Mouse (Mus musculus): Measurements from ENCODE around the gene Sprr2a1. TPM values are rescaled to one million over a fixed set of nuclear protein-coding genes. Genes with fewer than 3 reads are reported as not detected.
"Not testable (repeated sequence)": the region's sequence is repeated elsewhere in the genome, so short reads cannot be mapped to it uniquely, and the experiment has no call there.

Gene Sprr2a1
- polyA plus RNA-seq, 1 experiment from 2014 or later = 190 TPM

- not testable (repeated sequence) for H3K9ac ChIP-seq (ENCODE audit: low read length); DNase-seq (ENCODE audit: low spot score); H3K4me3 ChIP-seq (ENCODE audit: low read depth, low read length); H3K27ac ChIP-seq (replicated peaks); H3K27me3 ChIP-seq (ENCODE audit: control insufficient read depth, insufficient read depth, low read length); H3K9me3 ChIP-seq (ENCODE audit: control insufficient read depth, low read length); H3K4me2 ChIP-seq (replicated peaks; ENCODE audit: low read depth); H3K4me1 ChIP-seq (replicated peaks; ENCODE audit: control insufficient read depth, insufficient read depth); H3K36me3 ChIP-seq (ENCODE audit: control insufficient read depth, insufficient read depth, low read length)
- WGBS = no CpG with 5 or more reads among the region's 8 CpGs
- ATAC-seq (ENCODE audit: low FRiP score, low TSS enrichment) = peak; percentile 36
These were observed 38.3 kb downstream of the Sprr2a1 start for GRCm38 (mm10) chr3:92253860-92254259.

DNA sequence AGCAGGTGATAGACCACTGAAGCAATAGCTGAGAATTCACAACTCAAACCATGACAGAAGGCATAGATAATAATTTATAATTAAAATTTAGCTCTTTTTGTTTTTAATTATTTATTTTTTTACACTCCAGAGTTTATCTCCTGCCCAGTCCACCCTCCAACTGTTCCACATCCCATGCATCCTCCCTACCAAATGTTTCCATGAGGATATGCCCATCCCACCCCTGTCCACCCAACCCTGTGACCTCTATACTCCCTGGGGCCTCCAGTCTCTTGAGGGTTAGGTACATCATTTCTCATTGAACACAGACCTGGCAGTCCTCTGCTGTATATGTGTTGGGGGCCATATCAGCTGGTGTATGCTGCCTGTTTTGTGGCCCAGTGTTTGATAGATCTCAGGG lies 42.9 kb downstream of the Sprr2a1 start:
- H3K27ac ChIP-seq (replicated peaks); H3K27me3 ChIP-seq (ENCODE audit: control insufficient read depth, insufficient read depth, low read length); H3K9ac ChIP-seq (ENCODE audit: low read length); H3K4me2 ChIP-seq (replicated peaks; ENCODE audit: low read depth); H3K4me3 ChIP-seq (ENCODE audit: low read depth, low read length); H3K9me3 ChIP-seq (ENCODE audit: control insufficient read depth, low read length); DNase-seq (ENCODE audit: low spot score); H3K36me3 ChIP-seq (ENCODE audit: control insufficient read depth, insufficient read depth, low read length); H3K4me1 ChIP-seq (replicated peaks; ENCODE audit: control insufficient read depth, insufficient read depth): not testable (repeated sequence)
- 0 out of 2 replicates have a peak, but pooled peaks have one; percentile 24 for ATAC-seq (ENCODE audit: low FRiP score, low TSS enrichment)

GRCm38 (mm10) chr3:92263462-92263861 lies 47.9 kb downstream of the Sprr2a1 start:
- no CpG with 5 or more reads among the region's 2 CpGs for WGBS
- H3K4me2 ChIP-seq (replicated peaks; ENCODE audit: low read depth); H3K4me1 ChIP-seq (replicated peaks; ENCODE audit: control insufficient read depth, insufficient read depth); DNase-seq (ENCODE audit: low spot score); H3K9ac ChIP-seq (ENCODE audit: low read length); H3K27me3 ChIP-seq (ENCODE audit: control insufficient read depth, insufficient read depth, low read length); H3K36me3 ChIP-seq (ENCODE audit: control insufficient read depth, insufficient read depth, low read length); H3K27ac ChIP-seq (replicated peaks); H3K4me3 ChIP-seq (ENCODE audit: low read depth, low read length); H3K9me3 ChIP-seq (ENCODE audit: control insufficient read depth, low read length): not testable (repeated sequence)
- 0 out of 2 replicates have a peak, but pooled peaks have one; percentile 26 for ATAC-seq (ENCODE audit: low FRiP score, low TSS enrichment)

Other genes with a start within 250 kb of the Sprr2a1 start
- 4.3 and 4.6 TPM in 2 replicates for gene Pglyrp3, start 201.2 kb upstream of the Sprr2a1 start, polyA plus RNA-seq (2015; fragmentation: Nextera tagmentation; extraction: Ambion mirVana)
- gene Lor, start 132.7 kb upstream of the Sprr2a1 start, polyA plus RNA-seq (2015; fragmentation: Nextera tagmentation; extraction: Ambion mirVana) = 1,111 and 1,600 TPM in 2 replicates
- 2.3 and 2.9 TPM in 2 replicates for gene Prr9, start 91.9 kb upstream of the Sprr2a1 start, polyA plus RNA-seq (2015; fragmentation: Nextera tagmentation; extraction: Ambion mirVana)
- gene Lelp1, start 73.1 kb upstream of the Sprr2a1 start, polyA plus RNA-seq (2015; fragmentation: Nextera tagmentation; extraction: Ambion mirVana) = not detected in 2 replicates
- gene Sprr2a2, start 121 bp downstream of the Sprr2a1 start, polyA plus RNA-seq (2015; fragmentation: Nextera tagmentation; extraction: Ambion mirVana) = 13,620 and 14,516 TPM in 2 replicates
- 712 and 819 TPM in 2 replicates for gene Sprr2a3, start 69.6 kb downstream of the Sprr2a1 start, polyA plus RNA-seq (2015; fragmentation: Nextera tagmentation; extraction: Ambion mirVana)
- 20.8 and 22.8 TPM in 2 replicates for gene Sprr2b, start 100.8 kb downstream of the Sprr2a1 start, polyA plus RNA-seq (2015; fragmentation: Nextera tagmentation; extraction: Ambion mirVana)
- 65.0 and 66.5 TPM in 2 replicates for gene Sprr2d, start 123.3 kb downstream of the Sprr2a1 start, polyA plus RNA-seq (2015; fragmentation: Nextera tagmentation; extraction: Ambion mirVana)
- gene Sprr2e, start 136.3 kb downstream of the Sprr2a1 start, polyA plus RNA-seq (2015; fragmentation: Nextera tagmentation; extraction: Ambion mirVana) = 0.33 and 0.47 TPM in 2 replicates
- gene Sprr2f, start 149.4 kb downstream of the Sprr2a1 start, polyA plus RNA-seq (2015; fragmentation: Nextera tagmentation; extraction: Ambion mirVana) = 7.4 and 9.2 TPM in 2 replicates
- gene Sprr2h, start 169.9 kb downstream of the Sprr2a1 start, polyA plus RNA-seq (2015; fragmentation: Nextera tagmentation; extraction: Ambion mirVana) = 2.1 TPM in 2 replicates
- 24.7 and 26.7 TPM in 2 replicates for gene Sprr2i, start 192.2 kb downstream of the Sprr2a1 start, polyA plus RNA-seq (2015; fragmentation: Nextera tagmentation; extraction: Ambion mirVana)
- gene Sprr2j-ps, start 202.3 kb downstream of the Sprr2a1 start, polyA plus RNA-seq (2015; fragmentation: Nextera tagmentation; extraction: Ambion mirVana) = 52.2 and 58.5 TPM in 2 replicates
- 10.3 and 10.6 TPM in 2 replicates for gene Gm9774, start 213.6 kb downstream of the Sprr2a1 start, polyA plus RNA-seq (2015; fragmentation: Nextera tagmentation; extraction: Ambion mirVana)
- 8.3 and 9.2 TPM in 2 replicates for gene Sprr2k, start 216.8 kb downstream of the Sprr2a1 start, polyA plus RNA-seq (2015; fragmentation: Nextera tagmentation; extraction: Ambion mirVana)
- gene Sprr1b, start 223.0 kb downstream of the Sprr2a1 start, polyA plus RNA-seq (2015; fragmentation: Nextera tagmentation; extraction: Ambion mirVana) = 17.1 and 19.3 TPM in 2 replicates
- gene Sprr3, start 242.9 kb downstream of the Sprr2a1 start, polyA plus RNA-seq (2015; fragmentation: Nextera tagmentation; extraction: Ambion mirVana) = 1,930 and 1,986 TPM in 2 replicates